Mouse (Mus musculus) cerebellum, adult 2 months (tissue): ENCODE measurements at regions not wholly inside any gene's neighbourhood (a gene's known extent, or its start where the extent isn't known, plus 50 kb on each side); places are given as distances from the start of the nearest gene placed in this dataset.
A peak's percentile ranks its signal among the peaks of the same experiment; 100 is the strongest.
"Not testable (repeated sequence)": the region's sequence is repeated elsewhere in the genome, so short reads cannot be mapped to it uniquely, and the experiment has no call there.

Experiments used
- DNase-seq, 2 experiments: peaks; one replicate each; pipeline ENCODE4 v3.0.0; 2021
- H3K27ac ChIP-seq: fragments of 200-500 bp; 2 replicates; pipeline ENCODE4 v1.5.1; 2012; ENCODE audit warnings: low read length, control low read depth, inconsistent platforms; ENCODE audit not compliant: insufficient read depth
- H3K27me3 ChIP-seq: fragments of 200-500 bp; 2 replicates; pipeline ENCODE4 v1.6.1; 2012; ENCODE audit warnings: inconsistent platforms, mild to moderate bottlenecking, low read length, moderate library complexity; ENCODE audit not compliant: control insufficient read depth, insufficient read depth
- H3K4me1 ChIP-seq: fragments of 200-500 bp; 2 replicates; pipeline ENCODE4 v1.6.1; 2011; ENCODE audit warnings: low read length; ENCODE audit not compliant: control insufficient read depth, insufficient read depth
- H3K4me3 ChIP-seq: fragments of 200-500 bp; replicated peaks from 2 replicates; pipeline ENCODE3; 2011; ENCODE audit warnings: mild to moderate bottlenecking, low read depth, low read length, control low read depth; ENCODE audit not compliant: insufficient read depth
- CTCF ChIP-seq: fragments of 200-500 bp; IDR thresholded peaks from 2 replicates; pipeline ENCODE4 v1.5.1; 2011; ENCODE audit warnings: low read depth, mild to moderate bottlenecking, control low read depth, low read length, moderate library complexity, borderline replicate concordance; ENCODE audit not compliant: insufficient read depth
- POLR2A ChIP-seq: fragments of 200-500 bp; IDR thresholded peaks from 2 replicates; pipeline ENCODE4 v1.6.1; 2011; ENCODE audit warnings: low read length, control low read depth, borderline replicate concordance; ENCODE audit not compliant: insufficient read depth
- WGBS: fragments of 180-500 bp; shearing (Covaris S2); methylation state at CpG from one replicate; pipeline ENCODE4 v1.1.7; 2018; 5-methylcytosine and 5-hydroxymethylcytosine counted together

- WGBS, result 6% methylated on average over 10 of the region's 10 CpGs
- Histone ChIP-seq H3K27ac (no peak overlapping the region), H3K4me1 (peaks cover 15% of the 10 kb centered on the region; the same call in 1 of the 2 replicates), H3K27me3 (no peaks in the 10 kb centered on the region), H3K4me3 (no peak overlapping the region)
- TF ChIP-seq CTCF, result no peak
- no peak for TF ChIP-seq POLR2A
- peak; percentile 86 to 93 for DNase-seq
Observed at GRCm38 (mm10) chr9:72183925-72184324, 72.3 kb upstream of the Tcf12 start.

- Histone ChIP-seq H3K4me3 (no peak overlapping the region), H3K4me1 (no peaks in the 10 kb centered on the region; the same call in 1 of the 2 replicates), H3K27ac (no peak overlapping the region), H3K27me3 (no peaks in the 10 kb centered on the region)
- 87% methylated on average over 7 of the region's 7 CpGs for WGBS
- DNase-seq, result no peak
- TF ChIP-seq CTCF (no peak), POLR2A (no peak)
Observed at GRCm38 (mm10) chr9:72189867-72190266, 78.2 kb upstream of the Tcf12 start.

GRCm38 (mm10) chr9:72190631-72191030 lies 79.0 kb upstream of the Tcf12 start:
- no peak for TF ChIP-seq CTCF
- no peak for TF ChIP-seq POLR2A

GRCm38 (mm10) chr9:72191091-72191490 lies 79.4 kb upstream of the Tcf12 start:
- DNase-seq, result no peak
- no peak overlapping the region for H3K4me3 ChIP-seq
- 91% methylated on average over 8 of the region's 8 CpGs for WGBS
- no peak for TF ChIP-seq CTCF
- TF ChIP-seq POLR2A, result no peak
- H3K27me3 ChIP-seq, result no peaks in the 10 kb centered on the region
- no peak overlapping the region for H3K27ac ChIP-seq
- no peaks in the 10 kb centered on the region; the same call in 1 of the 2 replicates for H3K4me1 ChIP-seq

More at GRCm38 (mm10) chr9:72190631-72191030, 79.0 kb upstream of the Tcf12 start:
- DNase-seq, result no peak
- no peak overlapping the region for H3K27ac ChIP-seq
- H3K27me3 ChIP-seq, result no peaks in the 10 kb centered on the region
- no peaks in the 10 kb centered on the region; the same call in 1 of the 2 replicates for H3K4me1 ChIP-seq
- WGBS, result 92% methylated on average over 4 of the region's 4 CpGs
- no peak overlapping the region for H3K4me3 ChIP-seq

GRCm38 (mm10) chr9:72192051-72192952 lies 80.6 kb upstream of the Tcf12 start:
- H3K4me1 ChIP-seq, result no peaks in the 10 kb centered on the region; the same call in 1 of the 2 replicates
- DNase-seq, result peak; percentile 76 to 81
- no peaks in the 10 kb centered on the region for H3K27me3 ChIP-seq
- TF ChIP-seq POLR2A, result no peak
- TF ChIP-seq CTCF, result peak; percentile 92
- WGBS, result 43% methylated on average over 8 of the region's 8 CpGs
- H3K27ac ChIP-seq, result no peak overlapping the region
- H3K4me3 ChIP-seq, result no peak overlapping the region

GRCm38 (mm10) chr9:72192953-72193337 lies 81.3 kb upstream of the Tcf12 start:
- H3K27ac ChIP-seq, H3K4me1 ChIP-seq: not testable (repeated sequence)
- WGBS, result 83% methylated on average over 1 of the region's 1 CpGs

GRCm38 (mm10) chr9:72195348-72195747 lies 79.3 kb upstream of the Zfp280d start:
- H3K4me3 ChIP-seq, result no peak overlapping the region
- no peaks in the 10 kb centered on the region; the same call in 1 of the 2 replicates for H3K4me1 ChIP-seq
- TF ChIP-seq POLR2A, result no peak
- no peak for TF ChIP-seq CTCF
- H3K27ac ChIP-seq, result no peak overlapping the region
- no peaks in the 10 kb centered on the region for H3K27me3 ChIP-seq
- 87% methylated on average over 3 of the region's 3 CpGs for WGBS
- no peak for DNase-seq

More at GRCm38 (mm10) chr9:72192953-72193337, 81.3 kb upstream of the Tcf12 start:
- not testable (repeated sequence) for DNase-seq, H3K4me3 ChIP-seq, H3K27me3 ChIP-seq
